Mouse (Mus musculus) heart, postnatal 4 days (tissue): ENCODE measurements at regions not wholly inside any gene's neighbourhood (a gene's known extent, or its start where the extent isn't known, plus 50 kb on each side); places are given as distances from the start of the nearest gene placed in this dataset.
A peak's percentile ranks its signal among the peaks of the same experiment; 100 is the strongest.

Experiments
- DNase-seq: peaks from one replicate; pipeline ENCODE4 v3.0.0; 2021

DNA sequence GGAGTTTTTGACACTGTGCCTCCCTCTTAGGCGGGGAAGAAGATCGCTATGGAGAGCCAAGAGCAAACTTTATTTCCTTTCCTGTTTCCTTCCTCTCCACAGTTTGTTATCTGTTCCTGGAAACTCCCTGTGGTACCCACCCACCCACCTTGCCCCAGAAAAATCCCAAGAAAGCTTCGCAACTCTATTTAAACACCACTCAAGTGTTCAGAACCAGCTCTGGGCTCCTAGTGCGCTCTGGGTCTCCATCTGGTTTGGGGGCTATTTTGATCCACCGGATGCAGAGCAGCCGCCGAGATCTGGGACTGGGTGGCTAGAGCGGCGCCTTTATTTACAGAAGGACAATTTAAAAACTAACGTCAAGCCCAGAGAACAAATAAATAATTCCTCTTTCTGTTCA is 158.6 kb downstream of the Trim29 start:
- DNase-seq = no peak

DNA sequence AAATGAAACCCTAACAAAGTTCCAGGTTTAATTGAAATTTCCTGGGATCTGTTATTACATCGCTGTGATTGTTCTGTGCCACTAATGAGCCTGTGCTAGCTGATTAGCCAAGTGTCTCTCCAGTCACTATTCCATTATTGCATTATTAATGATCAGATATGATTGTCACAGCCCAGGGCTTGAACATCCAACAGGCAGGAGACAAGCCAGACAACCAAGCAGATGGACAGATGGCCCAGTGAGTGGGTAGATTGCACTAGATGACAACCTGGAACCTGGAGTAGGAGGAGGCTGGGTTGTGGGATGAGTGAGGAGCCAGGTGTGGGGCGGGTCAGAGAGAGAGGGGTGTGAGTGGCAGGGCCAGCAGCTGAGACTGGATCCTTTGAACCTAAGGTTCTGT is 161.6 kb downstream of the Trim29 start:
- no peak for DNase-seq

DNA sequence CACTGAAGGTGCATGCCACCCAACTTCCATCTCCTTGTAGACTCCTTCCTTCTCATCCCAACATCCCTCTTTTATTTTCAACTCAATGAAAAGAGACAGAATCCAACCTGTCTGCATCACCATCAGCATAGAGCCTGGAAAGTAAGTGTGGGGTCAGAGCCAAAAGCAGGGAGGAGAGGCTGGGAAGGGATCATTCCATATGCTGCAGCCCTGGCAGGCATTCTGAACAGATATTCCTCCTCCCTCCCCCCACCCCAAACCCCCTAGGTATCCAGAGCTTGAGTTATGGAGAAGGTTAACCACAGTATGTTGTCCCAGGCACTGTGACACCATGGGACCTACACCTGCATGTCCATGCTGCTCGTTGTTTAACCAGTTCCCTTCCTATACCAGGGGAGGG is 162.5 kb downstream of the Trim29 start:
- no peak for DNase-seq

DNA sequence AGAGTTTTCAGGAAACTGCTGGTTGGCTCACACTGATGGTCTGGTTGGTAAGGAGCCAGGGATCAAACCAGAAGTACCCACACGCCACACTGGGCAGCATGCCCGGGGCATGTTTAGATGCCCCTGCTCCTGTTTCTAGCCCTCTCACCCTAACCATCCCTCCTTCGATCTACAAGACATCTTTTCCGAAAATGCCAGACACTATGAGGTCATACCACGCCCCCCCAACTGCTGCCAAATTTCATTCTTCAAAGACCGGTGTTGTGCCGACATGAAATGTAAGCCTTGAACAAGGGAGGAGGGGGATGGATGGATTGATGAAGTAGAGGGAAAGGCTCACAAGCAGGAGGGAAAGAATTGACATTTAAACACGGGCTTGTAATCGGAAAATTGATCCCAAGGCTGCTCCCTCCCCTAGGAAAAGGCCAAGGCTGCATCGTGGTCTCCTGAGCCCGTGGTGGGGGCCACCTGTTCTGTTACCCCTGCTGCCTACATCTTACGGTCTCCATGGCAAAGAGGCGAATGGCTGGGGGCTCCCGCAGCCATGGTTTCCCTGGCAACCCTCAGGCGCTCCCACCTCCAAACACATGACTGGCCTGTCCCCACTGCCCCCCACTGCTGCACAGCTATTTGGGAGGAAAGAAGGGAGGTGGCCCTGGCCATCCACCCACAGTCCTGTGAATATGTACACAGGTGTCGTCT is 163.1 kb downstream of the Trim29 start:
- no peak for DNase-seq

DNA sequence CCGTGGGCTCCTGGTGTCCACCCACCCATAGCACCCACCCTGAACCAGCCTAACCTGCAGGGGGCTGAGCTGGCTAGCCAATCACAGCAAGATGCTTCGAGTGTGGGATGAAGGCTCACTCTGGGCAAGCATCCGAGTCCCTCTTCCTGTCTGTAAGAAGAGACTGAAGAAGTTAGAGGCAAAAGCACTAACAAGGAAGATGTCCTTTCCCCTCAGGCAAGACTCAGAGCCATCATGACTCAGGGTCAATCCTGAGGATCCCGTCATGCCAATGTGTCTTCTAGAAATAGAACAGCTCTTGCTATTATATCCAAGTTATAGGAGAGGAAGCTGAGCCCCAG is 163.6 kb downstream of the Trim29 start:
- no peak for DNase-seq

DNA sequence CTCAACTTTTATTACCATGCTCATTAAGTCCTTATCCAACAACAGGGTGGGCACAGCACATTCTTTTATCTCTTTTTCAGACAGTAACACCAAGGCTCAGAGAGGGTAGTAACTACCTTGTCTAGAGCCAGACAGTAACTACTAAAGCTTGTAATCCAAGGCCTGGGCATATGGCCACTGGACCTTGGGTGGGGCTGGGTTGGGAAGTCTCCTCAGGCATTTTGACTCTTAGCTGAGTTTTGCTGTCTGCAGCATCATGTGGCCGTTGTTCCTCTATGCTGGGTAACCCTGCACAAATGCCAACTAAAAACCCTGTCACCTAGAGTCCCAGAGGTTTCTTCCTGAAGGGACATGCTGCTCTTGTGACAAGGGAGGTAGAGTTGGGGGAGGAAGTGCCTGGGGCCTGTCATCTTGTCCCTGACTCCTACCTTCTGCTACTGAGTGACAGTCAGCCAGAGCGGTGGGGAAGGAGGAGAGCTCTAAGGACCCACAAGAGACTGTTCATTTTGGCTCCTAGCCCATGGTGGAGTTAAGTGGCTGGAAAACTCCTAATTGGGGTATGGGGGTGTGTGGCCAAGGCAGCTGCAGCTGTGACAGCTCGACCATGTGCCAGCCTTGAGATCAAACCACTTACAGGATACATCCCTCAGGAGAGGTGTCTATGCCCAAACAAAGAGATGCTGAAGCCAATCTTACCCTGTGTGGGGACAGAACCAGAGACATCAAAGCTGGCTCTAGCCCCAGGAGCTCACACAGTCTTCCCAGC is 170.4 kb downstream of the Trim29 start:
- no peak for DNase-seq

DNA sequence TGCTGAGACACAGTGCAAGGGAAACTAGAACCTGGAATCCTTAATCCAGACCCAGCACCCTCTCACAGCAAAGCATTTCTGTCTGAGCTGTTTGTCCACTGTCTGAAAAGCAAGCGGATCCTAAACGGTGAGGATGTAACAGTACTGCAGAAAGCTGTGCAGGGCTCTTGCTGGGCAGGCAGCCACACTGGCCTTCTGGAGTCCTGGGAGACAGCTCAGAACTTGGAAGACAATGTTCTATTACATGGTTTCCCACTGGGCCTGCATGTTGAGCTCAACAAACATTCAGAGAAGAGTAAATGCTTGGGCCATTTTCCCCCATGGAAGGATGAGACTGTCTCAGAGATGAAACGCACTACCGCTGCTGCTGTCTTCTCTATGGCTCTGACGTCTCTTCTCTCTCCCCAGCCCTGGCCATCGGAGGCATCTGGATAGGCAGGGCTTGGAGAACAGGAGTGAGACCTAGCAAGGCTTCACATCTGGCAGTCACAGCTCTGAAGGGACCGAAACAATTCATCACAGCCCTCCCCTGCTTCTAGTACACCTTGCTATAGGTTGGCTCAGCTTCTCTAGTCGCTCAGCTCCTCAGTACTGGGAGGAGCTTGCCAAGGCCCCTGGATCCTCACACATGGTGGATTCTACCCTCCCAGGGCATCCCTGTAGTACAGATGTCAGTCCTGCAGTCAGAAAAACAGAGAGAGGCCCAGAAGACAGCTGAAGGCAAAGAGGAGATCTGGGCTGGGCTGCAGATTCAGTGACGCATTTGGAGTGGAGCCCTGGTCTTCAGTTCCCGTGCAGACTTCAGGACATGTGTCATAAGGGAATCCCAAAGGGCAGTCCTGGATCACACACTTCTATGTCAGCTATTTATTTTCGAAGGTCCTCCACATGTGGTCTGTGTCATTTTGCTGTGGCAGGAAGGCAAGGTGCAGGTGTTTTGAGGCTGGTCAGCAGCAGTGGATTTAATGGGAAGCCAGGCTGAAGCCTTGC is 171.7 kb downstream of the Trim29 start:
- DNase-seq = peak; percentile 52

DNA sequence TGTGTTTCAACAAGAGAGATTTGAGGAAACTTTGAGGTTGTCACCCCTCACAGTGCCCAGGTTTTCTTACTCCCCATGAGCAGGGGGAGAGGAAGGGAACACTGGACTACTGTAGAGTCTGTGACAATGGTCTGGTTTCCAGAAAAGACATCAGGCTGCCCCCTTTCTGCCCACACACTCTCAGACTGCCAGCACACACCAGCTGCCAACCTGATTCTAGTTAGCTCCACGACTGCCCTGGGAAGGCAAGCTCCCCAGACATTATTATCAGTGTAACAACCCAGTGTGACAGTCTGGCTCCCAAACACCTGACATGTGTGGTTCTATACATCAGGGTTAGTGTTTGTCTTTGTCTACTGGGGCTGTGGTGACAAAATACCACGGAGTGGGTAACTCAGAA is 172.5 kb downstream of the Trim29 start:
- no peak for DNase-seq

DNA sequence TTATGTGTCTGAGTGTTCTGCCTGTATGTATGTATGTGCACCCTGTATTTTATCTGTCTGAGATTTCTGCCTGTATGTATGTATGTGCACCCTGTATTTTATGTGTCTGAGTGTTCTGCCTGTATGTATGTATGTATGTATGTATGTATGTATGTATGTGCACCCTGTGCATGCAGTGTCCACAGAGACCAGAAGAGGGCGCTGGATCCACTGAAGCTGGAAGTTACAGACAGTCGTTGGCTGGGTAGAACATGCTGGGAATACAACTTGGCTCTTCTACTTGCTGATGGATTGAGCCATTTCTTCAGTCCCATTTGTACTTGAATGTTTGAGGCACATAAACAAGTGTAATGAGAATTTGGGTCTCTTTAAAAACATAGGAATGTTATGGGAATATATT is 173.3 kb downstream of the Trim29 start:
- no peak for DNase-seq

DNA sequence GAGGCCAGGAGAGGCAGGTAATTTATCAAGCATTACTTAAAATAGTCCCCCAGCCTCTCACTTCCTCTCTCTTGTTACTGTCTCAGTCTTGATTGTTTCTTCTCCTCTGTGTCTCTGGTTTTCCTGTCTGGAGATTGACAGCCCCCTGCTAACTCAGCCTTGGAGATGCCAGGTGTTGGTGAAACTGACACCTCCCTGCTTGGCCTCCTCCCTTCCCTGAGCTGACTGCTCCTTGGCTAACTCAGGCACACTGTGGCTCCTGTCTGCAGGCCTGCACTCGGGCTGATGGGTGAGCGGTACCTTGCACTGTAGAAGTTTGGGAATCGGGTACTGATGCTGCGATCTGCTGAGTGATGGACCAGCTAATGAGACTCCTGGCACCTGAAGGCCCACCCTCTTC is 176.1 kb downstream of the Trim29 start:
- no peak for DNase-seq

DNA sequence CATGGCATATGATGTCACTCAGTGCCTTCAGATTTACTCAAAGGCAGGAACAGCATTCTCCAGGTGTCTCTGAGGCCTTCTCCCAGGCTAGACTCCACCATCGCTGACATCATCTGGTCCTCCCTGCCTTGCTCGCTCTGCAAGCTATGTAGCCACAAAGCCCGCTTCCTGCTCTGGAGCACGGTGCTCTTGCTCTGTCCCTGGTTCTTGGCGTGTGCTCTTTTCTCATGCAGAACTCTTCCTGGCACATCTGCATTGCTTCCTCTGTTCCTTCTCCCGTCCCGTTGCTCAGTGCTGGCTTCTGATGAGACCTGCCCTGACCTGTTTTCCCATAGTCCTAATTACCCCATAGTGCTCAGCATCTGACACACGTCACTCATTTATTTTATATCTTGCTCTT is 178.6 kb downstream of the Trim29 start:
- DNase-seq = no peak

DNA sequence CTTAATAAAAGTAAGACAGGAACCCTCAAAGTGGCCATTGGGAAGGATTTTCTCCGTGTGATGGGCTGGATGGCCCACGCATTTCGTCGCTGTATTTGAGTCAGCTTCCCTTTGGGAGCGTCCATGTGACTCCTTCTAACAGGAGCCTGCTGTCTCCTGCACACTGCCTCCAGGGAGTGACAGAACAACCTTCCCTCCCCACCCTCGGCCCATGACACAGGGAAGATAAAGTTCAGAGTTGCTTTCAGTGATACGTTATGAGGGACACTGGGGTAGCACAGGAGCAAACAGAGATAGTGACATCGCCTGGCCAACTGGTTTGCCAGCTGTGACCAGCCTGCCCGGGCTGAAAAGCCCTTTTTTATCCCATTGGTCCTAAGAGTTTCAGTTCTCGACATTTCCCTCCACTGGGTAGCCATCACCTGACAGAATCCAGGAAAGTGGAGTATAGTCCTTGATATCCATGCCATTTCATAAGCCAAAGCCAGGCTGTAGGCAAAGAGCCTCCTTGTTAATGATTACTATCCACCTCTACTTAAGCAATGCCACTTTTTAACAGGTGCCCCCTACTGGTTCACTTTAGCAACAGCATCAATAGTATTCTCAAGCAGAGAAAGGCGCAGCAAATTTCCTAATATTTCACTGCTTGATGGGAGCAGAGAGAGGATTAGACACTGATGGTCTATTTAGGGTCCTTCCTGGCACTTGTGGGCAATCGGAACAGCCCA is 180.5 kb downstream of the Trim29 start:
- DNase-seq = no peak

DNA sequence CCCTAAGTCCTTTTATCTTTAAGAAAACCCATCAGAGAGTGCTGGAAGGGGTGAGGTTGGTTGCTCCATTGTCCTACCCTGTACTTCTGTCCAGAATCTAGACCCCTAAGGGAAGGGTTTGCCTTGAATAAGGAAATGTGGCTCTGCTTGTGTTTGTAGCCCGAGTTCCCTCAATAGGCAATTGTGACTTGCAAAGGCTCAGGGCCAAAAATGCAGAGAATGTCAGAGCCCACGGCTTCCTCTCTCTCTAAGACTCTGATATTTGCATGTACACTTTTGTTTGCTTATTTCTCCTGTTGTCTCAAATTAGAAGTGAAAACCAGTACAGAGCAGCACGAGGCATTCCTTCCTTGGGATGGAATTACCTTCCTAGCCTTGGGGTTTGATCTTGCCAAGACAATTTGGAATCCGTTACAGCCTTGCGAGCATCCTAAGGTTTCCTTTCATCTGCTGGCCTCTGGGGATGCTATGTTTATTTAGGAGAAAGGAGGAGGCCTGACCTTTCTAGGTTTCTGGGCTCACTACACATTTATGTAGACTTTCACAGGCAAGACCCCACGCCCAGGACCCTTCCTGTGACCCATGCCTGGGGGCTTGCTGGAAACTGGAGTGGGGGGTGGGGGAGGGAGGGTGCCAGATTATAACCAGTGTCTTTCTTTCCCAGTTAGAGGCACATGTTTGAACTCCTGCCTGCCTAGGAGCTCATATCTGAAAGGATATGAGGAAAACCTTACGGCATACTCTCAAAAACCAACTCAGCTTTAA is 181.8 kb downstream of the Trim29 start:
- no peak for DNase-seq

DNA sequence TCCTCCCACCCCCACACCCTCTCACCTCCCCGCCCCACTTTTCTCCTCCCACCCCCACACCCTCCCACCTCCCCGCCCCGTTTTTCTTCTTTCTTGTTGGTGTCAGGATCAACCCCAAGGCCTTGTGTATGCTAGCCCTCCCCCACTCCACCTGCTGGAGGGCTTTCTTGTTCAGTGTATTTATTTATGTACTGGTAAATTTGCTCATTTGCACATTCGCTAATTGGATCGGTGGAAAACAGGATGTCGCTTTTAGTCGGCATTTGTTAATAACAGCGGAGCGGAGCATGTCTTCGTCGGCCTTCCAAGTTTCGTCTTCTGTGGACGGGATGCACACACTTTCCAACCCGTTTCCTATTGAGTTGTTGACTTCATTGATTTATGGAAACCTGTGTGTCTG is 187.9 kb downstream of the Trim29 start:
- DNase-seq = no peak

DNA sequence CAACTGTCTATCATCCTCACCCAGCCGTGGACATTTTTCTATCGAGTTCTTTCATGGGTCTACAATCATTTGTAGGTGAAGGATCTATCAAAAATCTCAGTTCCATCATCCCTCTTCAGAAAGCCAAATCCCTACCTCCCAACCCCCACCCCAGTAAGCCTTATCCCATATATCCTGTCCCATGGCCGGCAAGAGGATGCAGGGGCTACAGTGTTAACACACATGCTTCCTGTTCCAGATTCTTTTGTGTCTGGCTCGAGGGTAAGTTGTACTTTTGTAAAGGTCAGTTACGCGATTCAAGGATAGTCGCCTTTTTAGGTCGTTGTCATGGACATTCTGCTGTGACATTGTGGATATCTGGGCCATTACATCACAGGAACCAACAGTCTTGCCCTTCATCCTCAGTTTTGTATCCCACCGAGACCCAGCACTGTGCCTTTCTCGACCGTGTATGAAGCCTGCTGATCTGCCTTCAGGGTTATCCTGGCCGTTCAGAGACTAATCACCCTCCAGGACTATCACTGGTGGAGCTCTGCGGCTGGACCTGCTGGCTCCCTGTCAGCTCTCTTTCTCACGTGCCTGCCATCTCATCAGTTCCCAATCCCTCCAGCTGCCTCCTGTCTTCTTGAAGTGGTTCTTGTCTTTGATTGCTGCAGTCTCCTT is 193.8 kb downstream of the Trim29 start:
- DNase-seq = no peak

DNA sequence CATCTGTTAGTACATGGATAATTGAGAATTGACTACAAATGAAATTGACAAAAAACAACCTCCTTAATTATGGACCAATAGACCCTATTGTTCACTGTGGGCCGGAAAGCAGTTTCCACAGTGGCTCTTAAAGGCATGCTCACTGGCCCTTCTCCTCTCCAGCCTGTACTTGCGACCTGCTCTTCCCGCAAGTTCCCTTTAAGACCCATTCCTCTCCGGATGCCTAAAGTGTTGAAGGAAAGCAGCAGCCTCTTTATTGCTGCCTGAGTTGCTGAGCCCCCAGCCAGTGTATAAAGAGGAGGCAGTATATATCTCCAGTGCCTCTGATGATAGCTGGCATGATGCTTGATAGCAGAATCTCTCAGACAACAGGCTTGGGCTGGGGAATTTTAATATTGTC is 195.2 kb downstream of the Trim29 start:
- DNase-seq = no peak

DNA sequence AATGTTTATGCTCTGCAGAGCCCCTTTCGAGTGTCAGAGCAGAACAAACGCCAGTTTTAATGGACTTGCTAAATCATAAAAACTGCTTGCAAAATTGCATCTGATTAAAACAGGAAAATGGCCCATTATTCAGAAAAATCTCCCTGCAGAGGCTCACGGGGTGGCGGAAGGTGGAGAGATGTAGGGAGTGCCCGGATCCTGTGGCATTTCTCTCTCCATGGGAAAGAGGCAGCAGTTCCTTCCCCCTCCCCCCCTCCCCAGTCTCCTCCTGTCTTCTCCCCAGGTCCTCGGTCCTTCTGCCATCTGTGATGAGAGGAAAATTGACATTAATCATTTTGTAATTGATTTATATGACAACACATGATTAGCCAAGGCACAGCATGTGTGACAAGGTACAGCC is 195.6 kb downstream of the Trim29 start:
- no peak for DNase-seq

DNA sequence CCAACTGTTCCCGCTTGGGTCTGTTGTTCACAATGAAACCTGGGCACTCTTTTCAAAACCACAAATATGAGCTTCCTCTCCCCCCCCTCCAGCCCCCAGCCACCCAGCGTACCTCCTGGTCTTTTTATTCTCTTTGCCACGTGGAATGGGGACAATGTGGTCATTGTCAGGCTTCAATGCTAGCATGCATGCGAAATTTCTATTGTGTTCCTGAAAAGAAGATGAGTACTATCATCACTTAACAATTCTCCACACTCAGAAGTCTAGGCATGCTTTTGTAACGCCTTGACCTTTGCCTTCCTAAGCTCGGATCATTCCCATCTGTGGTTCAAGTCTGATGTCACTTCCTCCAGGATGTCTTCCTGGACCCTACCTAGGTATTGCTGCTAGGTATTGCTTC is 202.2 kb downstream of the Trim29 start:
- DNase-seq = no peak

DNA sequence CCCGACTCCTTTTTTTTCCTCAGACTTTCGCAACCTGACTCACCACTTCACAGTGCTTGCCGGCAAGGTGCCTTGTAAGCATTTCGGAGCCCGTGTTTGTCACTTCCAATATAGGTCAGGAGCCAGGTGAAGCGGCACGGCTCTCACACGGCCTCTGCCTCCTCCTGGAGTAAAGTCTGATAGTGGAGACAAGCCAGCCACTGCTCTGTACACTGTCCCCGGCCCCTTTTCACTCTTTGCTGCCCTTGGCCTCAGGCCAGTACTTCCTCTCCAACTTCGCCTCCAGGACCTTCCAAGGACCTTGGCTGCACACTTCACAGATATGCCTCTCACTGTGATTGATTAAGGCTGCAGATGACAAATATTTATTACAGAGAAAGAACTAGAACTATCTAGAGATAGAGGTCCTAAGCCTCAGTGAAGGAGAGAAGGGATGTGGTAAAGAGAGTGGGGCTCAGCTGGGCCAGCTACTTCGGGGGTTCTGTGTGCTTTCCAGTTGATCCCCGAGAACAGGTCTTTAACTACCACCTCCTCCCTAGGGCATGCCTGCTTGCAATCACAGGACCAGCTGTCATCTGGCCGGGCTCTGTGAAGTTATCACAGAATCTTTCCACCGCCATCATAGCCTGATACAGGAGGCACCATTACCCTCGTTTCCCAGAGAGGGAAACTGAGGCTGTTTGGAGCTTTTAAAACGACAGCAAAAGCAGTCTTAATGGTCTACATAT is 204.2 kb downstream of the Trim29 start:
- peak; percentile 36 for DNase-seq

DNA sequence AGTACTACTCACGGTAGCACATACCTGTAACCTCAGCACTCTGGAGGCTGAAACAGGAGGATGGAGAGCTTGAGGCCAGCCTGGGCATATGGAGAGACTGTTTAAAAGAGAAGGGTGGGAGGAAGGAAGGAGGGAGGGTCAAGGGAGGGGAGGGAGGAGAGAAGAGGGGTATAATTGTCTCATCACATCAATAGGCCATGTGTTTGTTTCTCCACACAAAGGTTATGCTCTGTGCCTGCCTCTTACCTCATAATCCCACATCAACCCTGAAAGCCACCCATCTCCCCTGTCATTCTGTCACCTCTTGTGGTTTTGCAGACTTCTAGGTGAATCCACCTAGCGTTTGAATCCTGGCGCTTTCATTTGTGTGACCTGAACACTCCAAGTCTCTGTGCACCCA is 210.3 kb downstream of the Trim29 start:
- no peak for DNase-seq
